Mouse (Mus musculus) olfactory bulb, adult 2 months (tissue): ENCODE measurements at regions not wholly inside any gene's neighbourhood (a gene's known extent, or its start where the extent isn't known, plus 50 kb on each side); places are given as distances from the start of the nearest gene placed in this dataset.

ENCODE experiments used
- CTCF ChIP-seq: fragments of 200-500 bp; IDR thresholded peaks from 2 replicates; pipeline ENCODE4 v1.5.1; 2012; ENCODE audit warnings: low read depth, mild to moderate bottlenecking, low read length, moderate library complexity; ENCODE audit not compliant: insufficient read depth
- POLR2A ChIP-seq: fragments of 200-500 bp; IDR thresholded peaks from 2 replicates; pipeline ENCODE4 v1.6.1; 2012; ENCODE audit warnings: mild to moderate bottlenecking, low read depth, low read length, moderate library complexity; ENCODE audit not compliant: insufficient read depth

DNA sequence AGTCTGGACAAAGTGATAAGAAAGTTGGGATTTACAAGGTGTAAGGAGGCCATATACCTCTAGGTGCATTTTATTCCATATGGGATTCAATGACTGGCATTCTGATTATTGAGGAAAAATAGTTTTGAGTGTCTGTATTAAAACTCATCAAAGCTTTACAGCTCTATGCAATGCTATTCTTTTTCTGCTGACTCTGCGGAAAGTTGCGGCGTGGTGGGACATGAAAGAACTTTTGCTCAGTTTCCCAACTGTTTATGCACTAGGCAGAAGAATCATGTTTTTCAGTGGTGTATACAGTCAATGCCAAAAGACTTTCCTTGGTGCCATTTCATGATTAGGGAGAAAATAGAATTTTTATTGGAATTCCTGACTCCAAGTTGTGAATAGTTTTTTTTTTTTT, 55.4 kb upstream of the Frg1 start:
- TF ChIP-seq POLR2A (no peak), CTCF (no peak)
